In genomic region chr12:112592985-112593734, GRCm38 (mm10) we compare ENCODE assay signal across 10 mouse cellular contexts. TPM values are rescaled to one million over a fixed set of nuclear protein-coding genes. Genes with fewer than 3 reads are reported as not detected.
DNase-seq lines count a peak whose midpoint lies in the region; ATAC-seq lines count a peak whose summit lies in the region.
"Had no signal": no experiment of that assay in that cellular context is flagged by ENCODE, and none has a peak within 500 bp of the region (broad histone marks: within the 10 kb centered on the region; RNA-seq: fewer than 3 reads in every experiment).

No protein-coding gene starts in this region.

- H3K9ac ChIP-seq in hindbrain, embryonic 14.5 days, result no peak overlapping the region
- no peak overlapping the region for H3K9ac ChIP-seq in midbrain, embryonic 11.5 days (ENCODE audit: low read length)
- no peak overlapping the region; the same call in 1 of the 2 replicates for H3K9ac ChIP-seq in intestine, embryonic 15.5 days

- H3K36me3 ChIP-seq in hindbrain, embryonic 10.5 days, result no peaks in the 10 kb centered on the region
- no peaks in the 10 kb centered on the region for H3K36me3 ChIP-seq in hindbrain, embryonic 14.5 days (replicated peaks; ENCODE audit: control insufficient read depth, insufficient read depth)
- no peaks in the 10 kb centered on the region for H3K36me3 ChIP-seq in midbrain, embryonic 10.5 days
- no peaks in the 10 kb centered on the region for H3K36me3 ChIP-seq in midbrain, embryonic 11.5 days (ENCODE audit: control insufficient read depth, insufficient read depth, low read length)
- H3K36me3 ChIP-seq in embryonic facial prominence, embryonic 10.5 days (replicated peaks), result no peaks in the 10 kb centered on the region
- no peaks in the 10 kb centered on the region for H3K36me3 ChIP-seq in intestine, embryonic 15.5 days
- H3K36me3 ChIP-seq: heart, embryonic 13.5 days had no signal

- DNase-seq in hindbrain, embryonic 10.5 days (ENCODE audit: low spot score), result no peak
- no peak for DNase-seq in hindbrain, embryonic 14.5 days (ENCODE audit: low spot score)
- DNase-seq in midbrain, embryonic 10.5 days (ENCODE audit: low spot score), result no peak
- no peak for DNase-seq in midbrain, embryonic 11.5 days (ENCODE audit: low spot score, missing footprints)
- DNase-seq in embryonic facial prominence, embryonic 10.5 days (ENCODE audit: low spot score), result no peak
- peak; percentile 53 for DNase-seq in lung, postnatal 36 days
- no peak for DNase-seq in adrenal gland, postnatal 14 days
- DNase-seq: midbrain, embryonic 14.5 days had no signal

- H3K27ac ChIP-seq in hindbrain, embryonic 10.5 days, result peak overlapping the region; percentile 64
- no peak overlapping the region for H3K27ac ChIP-seq in hindbrain, embryonic 14.5 days
- peak overlapping the region; percentile 49 for H3K27ac ChIP-seq in midbrain, embryonic 10.5 days (replicated peaks)
- H3K27ac ChIP-seq in midbrain, embryonic 11.5 days (ENCODE audit: low read depth, low read length), result no peak overlapping the region
- H3K27ac ChIP-seq in embryonic facial prominence, embryonic 10.5 days (replicated peaks), result peak overlapping the region; percentile 31; the same call in 1 of the 2 replicates
- no peak overlapping the region for H3K27ac ChIP-seq in intestine, embryonic 15.5 days

- no peak for ATAC-seq in hindbrain, embryonic 14.5 days (ENCODE audit: low FRiP score)
- no peak for ATAC-seq in midbrain, embryonic 11.5 days (ENCODE audit: low FRiP score)
- ATAC-seq in intestine, embryonic 15.5 days, result no peak

- no peaks in the 10 kb centered on the region for H3K9me3 ChIP-seq in hindbrain, embryonic 10.5 days
- no peaks in the 10 kb centered on the region for H3K9me3 ChIP-seq in hindbrain, embryonic 14.5 days (ENCODE audit: control insufficient read depth, low read length)
- H3K9me3 ChIP-seq in midbrain, embryonic 10.5 days (replicated peaks), result no peaks in the 10 kb centered on the region
- H3K9me3 ChIP-seq in midbrain, embryonic 11.5 days (ENCODE audit: control insufficient read depth, low read length), result no peaks in the 10 kb centered on the region
- no peaks in the 10 kb centered on the region for H3K9me3 ChIP-seq in embryonic facial prominence, embryonic 10.5 days
- H3K9me3 ChIP-seq in intestine, embryonic 15.5 days, result no peaks in the 10 kb centered on the region
- H3K9me3 ChIP-seq: heart, embryonic 13.5 days had no signal

- peaks cover 53% of the 10 kb centered on the region for H3K27me3 ChIP-seq in hindbrain, embryonic 10.5 days (ENCODE audit: insufficient read depth, poor library complexity, severe bottlenecking)
- peaks cover 22% of the 10 kb centered on the region for H3K27me3 ChIP-seq in hindbrain, embryonic 14.5 days (ENCODE audit: control insufficient read depth, insufficient read depth, low read length)
- H3K27me3 ChIP-seq in midbrain, embryonic 10.5 days (ENCODE audit: low read depth, poor library complexity, severe bottlenecking), result peaks cover 53% of the 10 kb centered on the region
- H3K27me3 ChIP-seq in midbrain, embryonic 11.5 days (ENCODE audit: control insufficient read depth, insufficient read depth, low read length), result peaks cover 23% of the 10 kb centered on the region
- peaks cover 34% of the 10 kb centered on the region for H3K27me3 ChIP-seq in embryonic facial prominence, embryonic 10.5 days (replicated peaks; ENCODE audit: low read depth, poor library complexity, severe bottlenecking)
- H3K27me3 ChIP-seq in intestine, embryonic 15.5 days (replicated peaks), result no peaks in the 10 kb centered on the region

- no peak overlapping the region for H3K4me3 ChIP-seq in hindbrain, embryonic 10.5 days
- no peak overlapping the region for H3K4me3 ChIP-seq in hindbrain, embryonic 14.5 days (replicated peaks; ENCODE audit: low read length)
- H3K4me3 ChIP-seq in midbrain, embryonic 10.5 days, result no peak overlapping the region
- no peak overlapping the region for H3K4me3 ChIP-seq in midbrain, embryonic 11.5 days (ENCODE audit: low read depth, low read length)
- no peak overlapping the region for H3K4me3 ChIP-seq in embryonic facial prominence, embryonic 10.5 days
- no peak overlapping the region for H3K4me3 ChIP-seq in intestine, embryonic 15.5 days (replicated peaks)
- H3K4me3 ChIP-seq: heart, embryonic 13.5 days had no signal

- no peak overlapping the region for H3K4me2 ChIP-seq in hindbrain, embryonic 14.5 days (replicated peaks)
- no peak overlapping the region for H3K4me2 ChIP-seq in midbrain, embryonic 11.5 days
- no peak overlapping the region for H3K4me2 ChIP-seq in intestine, embryonic 15.5 days (replicated peaks)
- H3K4me2 ChIP-seq: heart, embryonic 13.5 days had no signal

- WGBS in hindbrain, embryonic 10.5 days, result 68% methylated on average over 21 of the region's 21 CpGs
- 68% methylated on average over 21 of the region's 21 CpGs for WGBS in hindbrain, embryonic 14.5 days
- WGBS in midbrain, embryonic 10.5 days, result 75% methylated on average over 21 of the region's 21 CpGs
- 75% methylated on average over 21 of the region's 21 CpGs for WGBS in midbrain, embryonic 11.5 days
- 66% methylated on average over 21 of the region's 21 CpGs for WGBS in embryonic facial prominence, embryonic 10.5 days
- 77% methylated on average over 21 of the region's 21 CpGs for WGBS in intestine, embryonic 15.5 days

- peaks cover 84% of the 10 kb centered on the region for H3K4me1 ChIP-seq in hindbrain, embryonic 10.5 days (replicated peaks)
- peaks cover 20% of the 10 kb centered on the region for H3K4me1 ChIP-seq in hindbrain, embryonic 14.5 days (replicated peaks; ENCODE audit: control insufficient read depth, insufficient read depth, low read length)
- H3K4me1 ChIP-seq in midbrain, embryonic 10.5 days, result peaks cover 48% of the 10 kb centered on the region
- peaks cover 6% of the 10 kb centered on the region for H3K4me1 ChIP-seq in midbrain, embryonic 11.5 days (ENCODE audit: control insufficient read depth, insufficient read depth, low read length)
- H3K4me1 ChIP-seq in embryonic facial prominence, embryonic 10.5 days, result peaks cover 64% of the 10 kb centered on the region
- peaks cover 46% of the 10 kb centered on the region for H3K4me1 ChIP-seq in intestine, embryonic 15.5 days (replicated peaks)

RNA-seq across cellular contexts. Expression of gene Inf2, which starts 4.6 kb away (rescaled TPM):
- polyA plus RNA-seq in hindbrain, embryonic 10.5 days (2016; fragmentation: Nextera tagmentation; extraction: Ambion mirVana), result 1.5 and 1.8 TPM in 2 replicates
- 1.0 and 1.5 TPM in 2 replicates for polyA plus RNA-seq in hindbrain, embryonic 14.5 days (2014; fragmentation: Nextera tagmentation; extraction: Ambion mirVana)
- polyA plus RNA-seq in midbrain, embryonic 10.5 days (2016; fragmentation: Nextera tagmentation; extraction: Ambion mirVana), result 1.7 and 1.8 TPM in 2 replicates
- 1.2 and 1.4 TPM in 2 replicates for polyA plus RNA-seq in midbrain, embryonic 11.5 days (2014; fragmentation: Nextera tagmentation; extraction: Ambion mirVana)
- polyA plus RNA-seq in embryonic facial prominence, embryonic 10.5 days (2016; fragmentation: Nextera tagmentation; extraction: Ambion mirVana), result 1.5 and 1.7 TPM in 2 replicates
- total RNA-seq in adrenal gland, postnatal 14 days (2021), result 25.3 and 33.2 TPM in 2 replicates
- 2.5 and 2.8 TPM in 2 replicates for polyA plus RNA-seq in intestine, embryonic 15.5 days (2015; fragmentation: Nextera tagmentation; extraction: Ambion mirVana)

RNA-seq across cellular contexts. Expression of gene Adssl1, which starts 26.7 kb away (rescaled TPM):
- 3.7 and 5.5 TPM in 2 replicates for polyA plus RNA-seq in hindbrain, embryonic 10.5 days (2016; fragmentation: Nextera tagmentation; extraction: Ambion mirVana)
- polyA plus RNA-seq in hindbrain, embryonic 14.5 days (2014; fragmentation: Nextera tagmentation; extraction: Ambion mirVana), result 5.3 and 5.5 TPM in 2 replicates
- 2.9 and 3.4 TPM in 2 replicates for polyA plus RNA-seq in midbrain, embryonic 10.5 days (2016; fragmentation: Nextera tagmentation; extraction: Ambion mirVana)
- 1.9 and 2.7 TPM in 2 replicates for polyA plus RNA-seq in midbrain, embryonic 11.5 days (2014; fragmentation: Nextera tagmentation; extraction: Ambion mirVana)
- 4.0 and 4.3 TPM in 2 replicates for polyA plus RNA-seq in embryonic facial prominence, embryonic 10.5 days (2016; fragmentation: Nextera tagmentation; extraction: Ambion mirVana)
- total RNA-seq in adrenal gland, postnatal 14 days (2021), result 34.1 and 37.6 TPM in 2 replicates
- 2.1 and 2.8 TPM in 2 replicates for polyA plus RNA-seq in intestine, embryonic 15.5 days (2015; fragmentation: Nextera tagmentation; extraction: Ambion mirVana)

RNA-seq across cellular contexts. Expression of gene Siva1, which starts 51.3 kb away (rescaled TPM):
- 281 and 334 TPM in 2 replicates for polyA plus RNA-seq in hindbrain, embryonic 10.5 days (2016; fragmentation: Nextera tagmentation; extraction: Ambion mirVana)
- 54.2 and 58.4 TPM in 2 replicates for polyA plus RNA-seq in hindbrain, embryonic 14.5 days (2014; fragmentation: Nextera tagmentation; extraction: Ambion mirVana)
- polyA plus RNA-seq in midbrain, embryonic 10.5 days (2016; fragmentation: Nextera tagmentation; extraction: Ambion mirVana), result 306 and 361 TPM in 2 replicates
- 182 and 230 TPM in 2 replicates for polyA plus RNA-seq in midbrain, embryonic 11.5 days (2014; fragmentation: Nextera tagmentation; extraction: Ambion mirVana)
- 332 TPM in 2 replicates for polyA plus RNA-seq in embryonic facial prominence, embryonic 10.5 days (2016; fragmentation: Nextera tagmentation; extraction: Ambion mirVana)
- total RNA-seq in adrenal gland, postnatal 14 days (2021), result 48.4 and 54.1 TPM in 2 replicates
- 183 and 225 TPM in 2 replicates for polyA plus RNA-seq in intestine, embryonic 15.5 days (2015; fragmentation: Nextera tagmentation; extraction: Ambion mirVana)

Comparison
In these comparisons a context has a peak if more than half of its experiments do, and no peak if none do; other contexts are left out.
1. H3K27ac ChIP-seq: peak in hindbrain, embryonic 10.5 days (single experiment), midbrain, embryonic 10.5 days (single experiment) and embryonic facial prominence, embryonic 10.5 days (single experiment); none in hindbrain, embryonic 14.5 days (single experiment), midbrain, embryonic 11.5 days (single experiment) and intestine, embryonic 15.5 days (single experiment).